Mouse (Mus musculus) lung, adult 18-20 months (tissue): ENCODE results near the gene Parm1.

Experiments
- DNase-seq, 2 experiments: peaks; one replicate each; pipeline ENCODE4 v3.0.0; 2022; ENCODE audit warnings: mixed read lengths in 2 of 2

The Parm1 gene

GRCm38 (mm10) chr5:91655263-91655662 lies 137.8 kb downstream of the Parm1 start:
- no peak for DNase-seq

DNA sequence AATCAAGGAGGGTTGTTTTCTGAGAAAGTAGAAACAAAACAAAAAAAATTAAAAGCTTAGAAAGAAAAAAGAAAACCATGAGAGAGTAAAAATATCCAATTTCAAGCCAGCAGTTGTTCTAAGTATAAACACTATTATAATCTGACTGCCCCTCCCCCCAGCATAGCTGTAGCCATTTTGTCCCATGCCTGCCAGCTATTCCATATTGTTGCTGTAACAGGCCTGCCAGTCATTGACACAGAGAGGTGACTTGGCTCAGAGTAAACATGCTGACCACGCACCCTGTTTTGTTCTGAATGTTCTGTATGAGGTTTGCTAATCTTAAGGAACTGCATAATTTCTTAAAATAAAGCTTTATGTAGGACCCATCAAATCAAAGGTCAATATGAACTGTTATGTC lies 145.3 kb downstream of the Parm1 start:
- DNase-seq = no peak

DNA sequence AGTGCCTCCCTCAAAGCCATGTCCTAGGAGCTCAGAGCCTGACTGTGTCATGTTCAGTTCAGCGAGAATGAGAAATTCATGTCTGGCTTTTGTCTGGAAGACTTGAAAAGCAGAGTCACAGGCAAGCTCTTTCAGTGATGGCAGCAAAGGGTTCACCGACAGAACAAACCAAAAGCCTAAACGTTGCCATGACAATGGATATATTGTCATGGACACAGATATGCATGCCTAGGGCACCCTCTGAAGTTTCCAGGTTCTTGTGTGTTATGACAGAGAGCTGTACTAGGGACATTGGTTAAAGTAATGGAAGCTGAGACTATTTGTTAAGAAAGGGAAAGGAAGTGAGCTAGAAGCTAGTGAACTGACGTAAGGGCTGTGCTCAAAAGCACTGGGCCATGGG lies 149.7 kb downstream of the Parm1 start:
- no peak for DNase-seq

- DNase-seq = no peak
Observed at GRCm38 (mm10) chr5:91669235-91669634, 151.8 kb downstream of the Parm1 start.
